Mouse (Mus musculus): ENCODE measurements around the gene Fam174b. TPM values are rescaled to one million over a fixed set of nuclear protein-coding genes. Genes with fewer than 3 reads are reported as not detected.
A peak's percentile ranks its signal among the peaks of the same experiment; 100 is the strongest.

The Fam174b gene
- polyA plus RNA-seq, 1 experiment from 2014 or later = 116 TPM

- no peak overlapping the region for H3K27ac ChIP-seq (ENCODE audit: low read length)
- TF ChIP-seq EP300 (IDR thresholded peaks at IDR 0.05) (peak; percentile 89), CTCF (IDR thresholded peaks at IDR 0.05) (no peak)
- no peak overlapping the region for H3K4me2 ChIP-seq (replicated peaks; ENCODE audit: low read depth, low read length)
- DNase-seq (ENCODE audit: low spot score) (peak; percentile 63), ATAC-seq (peak; percentile 87)
- H3K27me3 ChIP-seq (replicated peaks; ENCODE audit: insufficient read depth, low read length) = no peaks in the 10 kb centered on the region
- H3K36me3 ChIP-seq (ENCODE audit: insufficient read depth, low read length) = no peaks in the 10 kb centered on the region
- H3K9ac ChIP-seq (replicated peaks; ENCODE audit: low read depth) = no peak overlapping the region
- no peak overlapping the region for H3K4me3 ChIP-seq (ENCODE audit: low read depth, low read length)
- no peaks in the 10 kb centered on the region for H3K4me1 ChIP-seq (ENCODE audit: insufficient read depth, low read depth, low read length)
- no peaks in the 10 kb centered on the region for H3K9me3 ChIP-seq (ENCODE audit: low read length)
- WGBS = 37% methylated on average over 10 of the region's 10 CpGs
These were observed 22.1 kb upstream of the Fam174b start for GRCm38 (mm10) chr7:73718031-73718430.

GRCm38 (mm10) chr7:73718497-73719007 lies 21.6 kb upstream of the Fam174b start:
- no peak for ATAC-seq
- WGBS = 36% methylated on average over 5 of the region's 5 CpGs

GRCm38 (mm10) chr7:73721046-73721445 lies 19.1 kb upstream of the Fam174b start:
- WGBS = 30% methylated on average over 3 of the region's 3 CpGs

More at GRCm38 (mm10) chr7:73718497-73719007, 21.6 kb upstream of the Fam174b start:
- no peaks in the 10 kb centered on the region for H3K27me3 ChIP-seq (replicated peaks; ENCODE audit: insufficient read depth, low read length)
- no peaks in the 10 kb centered on the region for H3K4me1 ChIP-seq (ENCODE audit: insufficient read depth, low read depth, low read length)
- no peak for DNase-seq (ENCODE audit: low spot score)
- no peak overlapping the region for H3K27ac ChIP-seq (ENCODE audit: low read length)
- TF ChIP-seq EP300 (IDR thresholded peaks at IDR 0.05) (no peak), CTCF (IDR thresholded peaks at IDR 0.05) (no peak)
- H3K9me3 ChIP-seq (ENCODE audit: low read length) = no peaks in the 10 kb centered on the region
- H3K9ac ChIP-seq (replicated peaks; ENCODE audit: low read depth) = no peak overlapping the region
- H3K4me3 ChIP-seq (ENCODE audit: low read depth, low read length) = no peak overlapping the region
- H3K4me2 ChIP-seq (replicated peaks; ENCODE audit: low read depth, low read length) = no peak overlapping the region
- no peaks in the 10 kb centered on the region for H3K36me3 ChIP-seq (ENCODE audit: insufficient read depth, low read length)

GRCm38 (mm10) chr7:73721764-73722163 lies 18.3 kb upstream of the Fam174b start:
- TF ChIP-seq CTCF (IDR thresholded peaks at IDR 0.05) (no peak), EP300 (IDR thresholded peaks at IDR 0.05) (no peak)
- H3K36me3 ChIP-seq (ENCODE audit: insufficient read depth, low read length) = no peaks in the 10 kb centered on the region
- H3K27ac ChIP-seq (ENCODE audit: low read length) = no peak overlapping the region
- ATAC-seq = no peak
- DNase-seq (ENCODE audit: low spot score) = no peak
- no peak overlapping the region for H3K4me2 ChIP-seq (replicated peaks; ENCODE audit: low read depth, low read length)
- no peaks in the 10 kb centered on the region for H3K4me1 ChIP-seq (ENCODE audit: insufficient read depth, low read depth, low read length)
- no peaks in the 10 kb centered on the region for H3K27me3 ChIP-seq (replicated peaks; ENCODE audit: insufficient read depth, low read length)
- no peak overlapping the region for H3K9ac ChIP-seq (replicated peaks; ENCODE audit: low read depth)
- H3K9me3 ChIP-seq (ENCODE audit: low read length) = no peaks in the 10 kb centered on the region
- 77% methylated on average over 3 of the region's 3 CpGs for WGBS
- H3K4me3 ChIP-seq (ENCODE audit: low read depth, low read length) = no peak overlapping the region

More at GRCm38 (mm10) chr7:73721046-73721445, 19.1 kb upstream of the Fam174b start:
- H3K4me3 ChIP-seq (ENCODE audit: low read depth, low read length) = no peak overlapping the region
- no peaks in the 10 kb centered on the region for H3K9me3 ChIP-seq (ENCODE audit: low read length)
- no peaks in the 10 kb centered on the region for H3K27me3 ChIP-seq (replicated peaks; ENCODE audit: insufficient read depth, low read length)
- ATAC-seq = no peak
- H3K27ac ChIP-seq (ENCODE audit: low read length) = no peak overlapping the region
- no peak for DNase-seq (ENCODE audit: low spot score)
- H3K9ac ChIP-seq (replicated peaks; ENCODE audit: low read depth) = no peak overlapping the region
- no peak overlapping the region for H3K4me2 ChIP-seq (replicated peaks; ENCODE audit: low read depth, low read length)
- no peaks in the 10 kb centered on the region for H3K36me3 ChIP-seq (ENCODE audit: insufficient read depth, low read length)
- no peaks in the 10 kb centered on the region for H3K4me1 ChIP-seq (ENCODE audit: insufficient read depth, low read depth, low read length)
- TF ChIP-seq CTCF (IDR thresholded peaks at IDR 0.05) = no peak
- TF ChIP-seq EP300 (IDR thresholded peaks at IDR 0.05) = no peak

- no peak overlapping the region for H3K27ac ChIP-seq (ENCODE audit: low read length)
- ATAC-seq (peak; percentile 46), DNase-seq (ENCODE audit: low spot score) (no peak)
- TF ChIP-seq EP300 (IDR thresholded peaks at IDR 0.05) (no peak), CTCF (IDR thresholded peaks at IDR 0.05) (no peak)
- H3K27me3 ChIP-seq (replicated peaks; ENCODE audit: insufficient read depth, low read length) = no peaks in the 10 kb centered on the region
- H3K9ac ChIP-seq (replicated peaks; ENCODE audit: low read depth) = no peak overlapping the region
- no peaks in the 10 kb centered on the region for H3K9me3 ChIP-seq (ENCODE audit: low read length)
- no peaks in the 10 kb centered on the region for H3K4me1 ChIP-seq (ENCODE audit: insufficient read depth, low read depth, low read length)
- H3K36me3 ChIP-seq (ENCODE audit: insufficient read depth, low read length) = no peaks in the 10 kb centered on the region
- no peak overlapping the region for H3K4me2 ChIP-seq (replicated peaks; ENCODE audit: low read depth, low read length)
- H3K4me3 ChIP-seq (ENCODE audit: low read depth, low read length) = no peak overlapping the region
- WGBS = 24% methylated on average over 7 of the region's 7 CpGs
These were observed 10.2 kb upstream of the Fam174b start for GRCm38 (mm10) chr7:73729913-73730312.

GRCm38 (mm10) chr7:73730430-73731022 lies 9.6 kb upstream of the Fam174b start:
- Histone ChIP-seq H3K4me2 (replicated peaks; ENCODE audit: low read depth, low read length) (no peak overlapping the region), H3K9me3 (ENCODE audit: low read length) (no peaks in the 10 kb centered on the region), H3K4me1 (ENCODE audit: insufficient read depth, low read depth, low read length) (no peaks in the 10 kb centered on the region), H3K27ac (ENCODE audit: low read length) (no peak overlapping the region), H3K4me3 (ENCODE audit: low read depth, low read length) (no peak overlapping the region), H3K36me3 (ENCODE audit: insufficient read depth, low read length) (no peaks in the 10 kb centered on the region), H3K9ac (replicated peaks; ENCODE audit: low read depth) (no peak overlapping the region), H3K27me3 (replicated peaks; ENCODE audit: insufficient read depth, low read length) (no peaks in the 10 kb centered on the region)
- WGBS = 30% methylated on average over 10 of the region's 10 CpGs
- DNase-seq (ENCODE audit: low spot score) (peak; percentile 37), ATAC-seq (peak; percentile 54)
- TF ChIP-seq EP300 (IDR thresholded peaks at IDR 0.05) (no peak), CTCF (IDR thresholded peaks at IDR 0.05) (no peak)

Measured in lung, postnatal 0 days (tissue).